Mouse (Mus musculus): ENCODE measurements around the gene Hoxc5. TPM values are rescaled to one million over a fixed set of nuclear protein-coding genes. Genes with fewer than 3 reads are reported as not detected.
A peak's percentile ranks its signal among the peaks of the same experiment; 100 is the strongest.

The Hoxc5 gene
- polyA plus RNA-seq, 1 experiment from 2014 or later = 20.7 TPM

DNA sequence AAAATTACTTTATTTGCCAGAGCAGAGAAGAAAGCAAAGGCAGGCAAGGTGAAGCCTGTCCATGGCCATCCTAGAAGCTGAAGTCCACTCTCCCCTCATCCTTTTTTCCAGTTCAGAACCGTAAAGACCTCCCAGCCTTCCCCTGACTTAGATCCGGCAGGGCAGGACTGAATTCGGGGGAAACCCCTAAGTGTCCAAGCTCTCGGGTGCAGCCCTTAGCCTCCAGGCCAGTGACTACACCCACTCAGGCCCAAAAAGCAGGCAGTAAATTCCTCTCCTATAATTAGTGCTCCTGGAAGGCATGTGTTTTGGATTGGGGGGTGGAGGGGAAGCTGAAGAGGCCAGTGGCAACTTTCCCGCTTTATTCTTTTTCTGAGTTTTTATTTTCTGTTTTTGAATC, 38.6 kb downstream of the Hoxc5 start:
- Histone ChIP-seq H3K4me3 (replicated peaks) (peak overlapping the region; percentile 29), H3K27ac (replicated peaks) (peak overlapping the region; percentile 86), H3K9ac (replicated peaks) (peak overlapping the region; percentile 47)

DNA sequence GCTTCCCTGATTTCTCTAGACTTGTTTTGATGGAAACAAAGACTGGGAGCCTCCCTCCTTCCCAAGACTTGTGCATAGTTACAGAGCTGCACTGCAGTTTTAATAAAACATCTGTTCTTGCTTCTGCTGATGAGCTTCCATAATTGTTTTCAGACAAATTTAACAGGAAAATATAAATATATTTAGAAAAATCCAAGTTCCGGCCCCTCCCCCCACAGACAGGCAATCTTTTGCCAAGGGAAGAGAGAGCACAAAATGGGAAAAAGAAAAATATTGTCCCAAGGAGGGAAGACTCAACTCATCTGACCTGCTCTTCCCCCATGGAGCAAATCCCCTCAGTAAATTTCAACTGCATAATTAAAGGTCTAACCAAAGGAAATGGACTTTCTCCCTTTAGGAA, 39.1 kb downstream of the Hoxc5 start:
- no peaks in the 10 kb centered on the region for H3K27me3 ChIP-seq (replicated peaks)
- peak overlapping the region; percentile 59 for H3K4me2 ChIP-seq
- peaks cover 96% of the 10 kb centered on the region for H3K4me1 ChIP-seq
- H3K27ac ChIP-seq (replicated peaks) = peak overlapping the region; percentile 86
- peak overlapping the region; percentile 47 for H3K9ac ChIP-seq (replicated peaks)
- 12% methylated on average over 1 of the region's 1 CpGs for WGBS
- no peaks in the 10 kb centered on the region for H3K9me3 ChIP-seq (replicated peaks)
- no peaks in the 10 kb centered on the region for H3K36me3 ChIP-seq
- no peak for ATAC-seq (ENCODE audit: low FRiP score)
- no peak overlapping the region for H3K4me3 ChIP-seq (replicated peaks)

More for the DNA sequence above, 38.6 kb downstream of the Hoxc5 start:
- H3K9me3 ChIP-seq (replicated peaks) = no peaks in the 10 kb centered on the region
- H3K36me3 ChIP-seq = no peaks in the 10 kb centered on the region
- peaks cover 96% of the 10 kb centered on the region for H3K4me1 ChIP-seq
- H3K27me3 ChIP-seq (replicated peaks) = no peaks in the 10 kb centered on the region
- peak overlapping the region; percentile 59 for H3K4me2 ChIP-seq
- ATAC-seq (ENCODE audit: low FRiP score) = no peak
- 15% methylated on average over 5 of the region's 5 CpGs for WGBS

GRCm38 (mm10) chr15:103009265-103010111, 42.2 kb downstream of the Hoxc5 start:
- Histone ChIP-seq H3K36me3 (no peaks in the 10 kb centered on the region), H3K4me3 (replicated peaks) (peak overlapping the region; percentile 41), H3K9ac (replicated peaks) (peak overlapping the region; percentile 52), H3K4me2 (peak overlapping the region; percentile 71), H3K9me3 (replicated peaks) (no peaks in the 10 kb centered on the region), H3K27me3 (replicated peaks) (no peaks in the 10 kb centered on the region), H3K4me1 (peaks cover 96% of the 10 kb centered on the region), H3K27ac (replicated peaks) (peak overlapping the region; percentile 86)
- 2% methylated on average over 27 of the region's 27 CpGs for WGBS
- ATAC-seq (ENCODE audit: low FRiP score) = no peak

DNA sequence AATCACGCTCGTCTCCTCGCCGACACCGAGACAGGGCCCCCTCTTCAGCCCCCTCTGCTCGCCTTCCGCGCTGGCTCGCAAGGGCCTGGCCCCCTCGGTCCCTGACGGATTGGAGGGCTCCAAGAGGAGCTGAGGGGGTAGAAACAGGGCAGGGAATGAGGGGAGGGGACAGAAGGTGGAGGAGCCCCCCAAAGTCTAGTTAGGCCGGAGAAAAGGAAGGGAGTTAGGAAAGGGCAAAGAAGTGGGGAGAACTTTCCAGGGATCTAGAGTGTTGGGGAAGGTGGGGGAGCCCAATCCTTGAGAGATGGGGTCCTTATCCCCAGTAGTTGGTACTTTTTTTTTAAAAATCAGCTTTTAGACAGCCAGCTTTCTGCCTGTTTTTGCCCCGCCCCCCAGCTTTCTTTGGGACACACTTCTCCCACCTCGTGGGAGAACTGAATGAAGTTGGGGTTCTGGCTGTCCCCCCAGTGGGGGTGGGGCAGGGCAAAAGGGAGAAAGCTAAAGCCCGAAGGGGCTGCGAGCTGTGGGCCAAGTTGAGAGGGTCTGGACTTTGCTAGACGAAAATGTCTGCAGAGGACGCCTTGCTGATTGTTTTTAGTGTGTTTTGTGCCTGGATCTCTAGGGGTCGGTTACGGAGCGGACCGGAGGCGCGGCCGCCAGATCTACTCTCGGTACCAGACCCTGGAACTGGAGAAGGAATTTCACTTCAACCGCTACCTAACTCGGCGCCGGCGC, 43.0 kb downstream of the Hoxc5 start:
- Histone ChIP-seq H3K4me2 (peak overlapping the region; percentile 71), H3K4me3 (replicated peaks) (peak overlapping the region; percentile 41), H3K27ac (replicated peaks) (peak overlapping the region; percentile 86), H3K4me1 (peaks cover 97% of the 10 kb centered on the region), H3K36me3 (no peaks in the 10 kb centered on the region), H3K27me3 (replicated peaks) (no peaks in the 10 kb centered on the region), H3K9me3 (replicated peaks) (no peaks in the 10 kb centered on the region), H3K9ac (replicated peaks) (peak overlapping the region; percentile 52)
- ATAC-seq (ENCODE audit: low FRiP score) = no peak
- WGBS = 4% methylated on average over 31 of the region's 31 CpGs

GRCm38 (mm10) chr15:103010847-103011555, 43.8 kb downstream of the Hoxc5 start:
- peaks cover 97% of the 10 kb centered on the region for H3K4me1 ChIP-seq
- 6% methylated on average over 28 of the region's 28 CpGs for WGBS
- H3K9me3 ChIP-seq (replicated peaks) = no peaks in the 10 kb centered on the region
- peak overlapping the region; percentile 86 for H3K27ac ChIP-seq (replicated peaks)
- H3K36me3 ChIP-seq = no peaks in the 10 kb centered on the region
- peak overlapping the region; percentile 52 for H3K9ac ChIP-seq (replicated peaks)
- H3K4me3 ChIP-seq (replicated peaks) = peak overlapping the region; percentile 41
- H3K27me3 ChIP-seq (replicated peaks) = no peaks in the 10 kb centered on the region
- peak overlapping the region; percentile 71 for H3K4me2 ChIP-seq
- no peak for ATAC-seq (ENCODE audit: low FRiP score)

DNA sequence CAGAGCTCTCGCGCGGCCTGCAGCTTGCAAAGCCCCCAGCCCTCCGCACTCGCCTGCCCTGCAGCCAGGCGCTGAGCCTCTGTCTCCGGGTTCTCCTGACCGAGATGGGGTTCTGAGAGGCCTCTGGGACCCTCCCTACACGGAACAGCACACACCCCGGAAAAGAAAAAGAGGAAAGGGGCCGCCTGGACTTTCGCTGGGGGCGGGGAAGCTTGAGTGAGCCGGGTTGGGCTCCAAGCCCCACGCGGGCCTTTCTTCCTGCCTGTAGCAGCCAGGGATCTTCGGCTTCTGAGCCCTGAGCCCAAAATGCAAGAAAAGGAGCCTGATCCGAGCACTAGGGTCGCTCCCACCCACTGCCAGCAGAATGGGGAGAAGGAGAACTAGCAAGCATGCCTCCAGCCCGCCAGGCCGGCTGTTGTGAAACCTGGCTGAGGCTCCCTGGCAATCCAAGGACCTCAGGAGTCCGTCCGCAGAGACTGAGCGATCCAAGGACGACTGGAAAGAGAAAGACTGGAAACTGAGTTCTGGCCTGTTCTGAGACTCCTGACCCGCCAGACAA, 44.8 kb downstream of the Hoxc5 start:
- no peaks in the 10 kb centered on the region for H3K36me3 ChIP-seq
- H3K9me3 ChIP-seq (replicated peaks) = no peaks in the 10 kb centered on the region
- H3K4me2 ChIP-seq = peak overlapping the region; percentile 71
- no peaks in the 10 kb centered on the region for H3K27me3 ChIP-seq (replicated peaks)
- H3K27ac ChIP-seq (replicated peaks) = peak overlapping the region; percentile 79
- peaks cover 95% of the 10 kb centered on the region for H3K4me1 ChIP-seq
- 17% methylated on average over 26 of the region's 26 CpGs for WGBS
- H3K9ac ChIP-seq (replicated peaks) = peak overlapping the region; percentile 43
- peak overlapping the region; percentile 23 for H3K4me3 ChIP-seq (replicated peaks)
- no peak for ATAC-seq (ENCODE audit: low FRiP score)

DNA sequence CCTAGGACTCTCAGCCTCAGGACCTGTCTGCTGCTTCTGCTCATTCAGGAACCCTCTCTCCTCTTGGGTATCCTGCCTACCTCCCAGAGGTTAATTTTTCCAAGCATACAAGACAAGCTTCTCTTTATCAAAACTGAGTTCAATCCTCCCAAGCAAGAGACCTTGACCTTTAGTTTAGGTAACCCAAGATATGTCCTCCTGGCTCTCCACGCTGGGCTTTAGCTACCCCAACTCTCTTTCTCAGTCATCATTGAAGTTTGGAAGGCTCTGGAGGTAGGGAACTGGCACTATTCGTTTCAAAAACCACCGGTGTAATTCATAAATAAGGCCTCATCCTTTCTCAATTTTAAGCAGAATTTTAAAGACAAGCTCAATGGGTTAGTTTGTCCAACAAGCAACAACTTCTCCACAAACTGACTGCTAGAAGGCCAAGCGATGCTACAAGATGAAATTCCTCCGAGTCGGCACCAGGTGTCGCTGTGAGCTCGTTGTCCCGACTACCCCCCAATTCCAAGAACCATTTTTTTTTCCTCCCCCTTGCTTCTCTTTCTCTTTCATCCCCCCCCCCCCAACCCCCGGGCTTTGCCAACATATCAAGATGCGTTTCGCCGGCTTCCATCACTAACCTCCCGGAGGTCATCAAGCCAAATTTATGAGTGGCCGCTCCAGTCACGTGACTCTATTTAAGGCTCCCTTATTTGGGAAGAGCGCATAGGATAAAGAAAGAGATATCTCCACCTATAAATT, 46.2 kb downstream of the Hoxc5 start:
- H3K36me3 ChIP-seq = no peaks in the 10 kb centered on the region
- H3K9ac ChIP-seq (replicated peaks) = peak overlapping the region; percentile 53; the same call in 1 of the 2 replicates
- no peak for ATAC-seq (ENCODE audit: low FRiP score)
- H3K4me2 ChIP-seq = peak overlapping the region; percentile 71
- H3K4me3 ChIP-seq (replicated peaks) = peak overlapping the region; percentile 38
- H3K27ac ChIP-seq (replicated peaks) = peak overlapping the region; percentile 89
- WGBS = 6% methylated on average over 17 of the region's 17 CpGs
- no peaks in the 10 kb centered on the region for H3K27me3 ChIP-seq (replicated peaks)
- H3K4me1 ChIP-seq = peaks cover 95% of the 10 kb centered on the region
- H3K9me3 ChIP-seq (replicated peaks) = no peaks in the 10 kb centered on the region

- ATAC-seq (ENCODE audit: low FRiP score) = peak; percentile 73
Observed at GRCm38 (mm10) chr15:103014166-103015008, 47.1 kb downstream of the Hoxc5 start.

GRCm38 (mm10) chr15:103015009-103015399, 47.8 kb downstream of the Hoxc5 start:
- no peak for ATAC-seq (ENCODE audit: low FRiP score)
- H3K27me3 ChIP-seq (replicated peaks) = no peaks in the 10 kb centered on the region
- peak overlapping the region; percentile 53 for H3K9ac ChIP-seq (replicated peaks)
- H3K4me1 ChIP-seq = peaks cover 95% of the 10 kb centered on the region
- H3K27ac ChIP-seq (replicated peaks) = peak overlapping the region; percentile 89
- H3K36me3 ChIP-seq = no peaks in the 10 kb centered on the region
- 3% methylated on average over 28 of the region's 28 CpGs for WGBS
- H3K9me3 ChIP-seq (replicated peaks) = no peaks in the 10 kb centered on the region
- H3K4me3 ChIP-seq (replicated peaks) = peak overlapping the region; percentile 38
- peak overlapping the region; percentile 71 for H3K4me2 ChIP-seq

More at GRCm38 (mm10) chr15:103014166-103015008, 47.1 kb downstream of the Hoxc5 start:
- H3K27me3 ChIP-seq (replicated peaks) = no peaks in the 10 kb centered on the region
- peak overlapping the region; percentile 53 for H3K9ac ChIP-seq (replicated peaks)
- H3K4me3 ChIP-seq (replicated peaks) = peak overlapping the region; percentile 38
- WGBS = under 1% methylated on average over 43 of the region's 57 CpGs
- no peaks in the 10 kb centered on the region for H3K9me3 ChIP-seq (replicated peaks)
- H3K36me3 ChIP-seq = no peaks in the 10 kb centered on the region
- peaks cover 95% of the 10 kb centered on the region for H3K4me1 ChIP-seq
- H3K27ac ChIP-seq (replicated peaks) = peak overlapping the region; percentile 89
- H3K4me2 ChIP-seq = peak overlapping the region; percentile 71

Measured in neural tube, embryonic 15.5 days (tissue).